Mouse (Mus musculus): ENCODE results near the gene Ebf1.

The Ebf1 gene

GRCm38 (mm10) chr11:44703951-44704350 lies 86.8 kb downstream of the Ebf1 start:
- no peak for DNase-seq (ENCODE audit: low spot score)

- DNase-seq (ENCODE audit: low spot score) = no peak
Observed at GRCm38 (mm10) chr11:44705811-44706210, 88.7 kb downstream of the Ebf1 start.

GRCm38 (mm10) chr11:44706386-44706785 lies 89.3 kb downstream of the Ebf1 start:
- DNase-seq (ENCODE audit: low spot score) = no peak

GRCm38 (mm10) chr11:44707381-44708289 lies 90.5 kb downstream of the Ebf1 start:
- no peak for DNase-seq (ENCODE audit: low spot score)

- no peak for DNase-seq (ENCODE audit: low spot score)
Observed at GRCm38 (mm10) chr11:44708290-44708685, 91.2 kb downstream of the Ebf1 start.

- no peak for DNase-seq (ENCODE audit: low spot score)
Observed at GRCm38 (mm10) chr11:44709073-44709618, 92.0 kb downstream of the Ebf1 start.

GRCm38 (mm10) chr11:44709869-44710460 lies 92.8 kb downstream of the Ebf1 start:
- DNase-seq (ENCODE audit: low spot score) = no peak

GRCm38 (mm10) chr11:44710861-44711260 lies 93.7 kb downstream of the Ebf1 start:
- no peak for DNase-seq (ENCODE audit: low spot score)

GRCm38 (mm10) chr11:44714188-44714587 lies 97.1 kb downstream of the Ebf1 start:
- DNase-seq (ENCODE audit: low spot score) = no peak

GRCm38 (mm10) chr11:44715776-44716175 lies 98.7 kb downstream of the Ebf1 start:
- no peak for DNase-seq (ENCODE audit: low spot score)

GRCm38 (mm10) chr11:44716928-44717327 lies 99.8 kb downstream of the Ebf1 start:
- no peak for DNase-seq (ENCODE audit: low spot score)

GRCm38 (mm10) chr11:44717636-44718035 lies 100.5 kb downstream of the Ebf1 start:
- DNase-seq (ENCODE audit: low spot score) = no peak

GRCm38 (mm10) chr11:44721976-44722375 lies 104.9 kb downstream of the Ebf1 start:
- DNase-seq (ENCODE audit: low spot score) = no peak

GRCm38 (mm10) chr11:44723950-44724502 lies 106.9 kb downstream of the Ebf1 start:
- DNase-seq (ENCODE audit: low spot score) = no peak

- DNase-seq (ENCODE audit: low spot score) = no peak
Observed at GRCm38 (mm10) chr11:44725732-44726131, 108.6 kb downstream of the Ebf1 start.

GRCm38 (mm10) chr11:44727376-44727775 lies 110.3 kb downstream of the Ebf1 start:
- DNase-seq (ENCODE audit: low spot score) = no peak

GRCm38 (mm10) chr11:44727821-44728220 lies 110.7 kb downstream of the Ebf1 start:
- DNase-seq (ENCODE audit: low spot score) = no peak

- no peak for DNase-seq (ENCODE audit: low spot score)
Observed at GRCm38 (mm10) chr11:44728271-44728670, 111.2 kb downstream of the Ebf1 start.

GRCm38 (mm10) chr11:44729931-44730330 lies 112.8 kb downstream of the Ebf1 start:
- no peak for DNase-seq (ENCODE audit: low spot score)

GRCm38 (mm10) chr11:44731763-44732162 lies 114.6 kb downstream of the Ebf1 start:
- DNase-seq (ENCODE audit: low spot score) = no peak

GRCm38 (mm10) chr11:44733276-44733675 lies 116.2 kb downstream of the Ebf1 start:
- DNase-seq (ENCODE audit: low spot score) = no peak

- DNase-seq (ENCODE audit: low spot score) = no peak
Observed at GRCm38 (mm10) chr11:44738046-44738445, 120.9 kb downstream of the Ebf1 start.

- DNase-seq (ENCODE audit: low spot score) = no peak
Observed at GRCm38 (mm10) chr11:44738820-44739219, 121.7 kb downstream of the Ebf1 start.

Data from ovary, adult 18-20 months (tissue).